Mouse (Mus musculus) midbrain, embryonic 13.5 days (tissue): Measurements from ENCODE around the gene Dop1b. TPM values are rescaled to one million over a fixed set of nuclear protein-coding genes. Genes with fewer than 3 reads are reported as not detected.
"Not testable (repeated sequence)": the region's sequence is repeated elsewhere in the genome, so short reads cannot be mapped to it uniquely, and the experiment has no call there.

Experiments used
- ATAC-seq: fragments of 200-750 bp; cut with Nextera tagmentation; 2 replicates; pipeline ENCODE4 v1.8.0; 2017; ENCODE audit warnings: mild to moderate bottlenecking, moderate TSS enrichment, moderate library complexity
- H3K27ac ChIP-seq: fragments of 300-500 bp; sonication (generic); 2 replicates; pipeline ENCODE4 v1.5.1; 2015; ENCODE audit warnings: inconsistent platforms, mild to moderate bottlenecking, moderate library complexity
- H3K27me3 ChIP-seq: fragments of 300-500 bp; sonication (generic); 2 replicates; pipeline ENCODE4 v1.6.1; 2015; ENCODE audit warnings: mild to moderate bottlenecking, inconsistent platforms
- H3K36me3 ChIP-seq: fragments of 300-500 bp; sonication (generic); 2 replicates; pipeline ENCODE4 v1.6.1; 2015; ENCODE audit warnings: mild to moderate bottlenecking, inconsistent platforms
- H3K4me1 ChIP-seq: fragments of 300-500 bp; sonication (generic); replicated peaks from 2 replicates; pipeline ENCODE4 v1.6.1; 2015; ENCODE audit warnings: inconsistent platforms
- H3K4me2 ChIP-seq: fragments of 300-500 bp; sonication (generic); replicated peaks from 2 replicates; pipeline ENCODE4 v1.6.1; 2015; ENCODE audit warnings: moderate library complexity, mild to moderate bottlenecking, inconsistent platforms
- H3K4me3 ChIP-seq: fragments of 300-500 bp; sonication (generic); replicated peaks from 2 replicates; pipeline ENCODE4 v1.5.1; 2015; ENCODE audit warnings: mild to moderate bottlenecking, inconsistent platforms
- H3K9ac ChIP-seq: fragments of 300-500 bp; sonication (generic); replicated peaks from 2 replicates; pipeline ENCODE4 v1.6.1; 2015; ENCODE audit warnings: mild to moderate bottlenecking, inconsistent platforms
- H3K9me3 ChIP-seq: fragments of 300-500 bp; sonication (generic); 2 replicates; pipeline ENCODE4 v1.6.1; 2016; ENCODE audit warnings: mild to moderate bottlenecking, inconsistent platforms
- WGBS: fragments of 180-500 bp; shearing (Covaris S2); methylation state at CpG from one replicate; pipeline ENCODE4 v1.1.7; 2015; 5-methylcytosine and 5-hydroxymethylcytosine counted together
- polyA plus RNA-seq: library from polyadenylated mRNA; unstranded; fragments of >200 nt; fragmentation: Nextera tagmentation; extraction: Ambion mirVana; gene quantifications from 2 replicates; pipeline ENCODE4 v1.2.1, GENCODE M21; 2015

The Dop1b gene
- 29.6 and 32.4 TPM in 2 replicates for polyA plus RNA-seq

DNA sequence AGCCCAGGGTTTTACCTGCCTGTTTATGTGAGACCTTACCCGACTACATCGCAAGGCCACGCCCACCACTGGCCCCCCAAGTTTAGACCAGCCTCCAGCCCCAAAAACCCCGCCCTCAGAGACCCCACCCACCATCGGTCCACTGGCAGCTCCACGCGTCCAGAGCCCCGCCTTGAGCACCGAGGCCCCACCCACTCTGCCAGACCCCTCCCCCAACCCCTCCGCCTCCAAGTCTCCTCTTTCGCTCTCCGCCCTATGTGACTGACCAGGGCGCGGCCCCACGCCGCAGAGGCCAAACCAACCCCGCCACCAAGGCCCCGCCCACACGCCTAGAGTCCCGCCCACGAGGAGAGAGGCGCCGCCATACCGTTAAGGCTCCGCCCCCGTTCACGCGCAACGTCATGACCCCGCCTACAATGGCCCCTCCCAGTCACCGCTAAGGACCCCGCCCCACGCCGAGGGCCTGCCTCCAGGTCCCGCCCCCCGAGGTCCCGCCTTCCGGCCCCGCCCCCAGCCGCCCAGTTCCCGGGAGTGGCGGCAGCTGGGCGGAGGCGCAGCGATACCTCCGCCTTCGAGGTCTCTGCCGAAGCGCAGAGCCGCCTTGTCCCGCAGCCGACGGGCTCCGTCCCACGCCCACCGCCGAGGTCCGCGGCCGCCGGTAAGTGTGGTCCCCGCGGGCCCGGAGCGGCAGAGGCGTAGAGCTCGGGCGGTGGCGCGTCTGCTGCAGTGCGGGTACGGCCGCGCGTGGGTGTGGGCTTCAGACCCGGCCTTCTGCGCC, at the start of gene Dop1b:
Dop1b (plus strand) TSS at position 494 of the 778 bp plus-strand sequence.
- Histone ChIP-seq H3K4me2 (peak within 1 kb of the TSS; percentile 70), H3K36me3 (peaks cover 4% of the 10 kb centered on the region; the same call in 1 of the 2 replicates), H3K27ac (peak within 1 kb of the TSS; percentile 74), H3K27me3 (peaks cover 20% of the 10 kb centered on the region), H3K4me1 (peaks cover 21% of the 10 kb centered on the region), H3K4me3 (peak within 1 kb of the TSS; percentile 67), H3K9ac (peak within 1 kb of the TSS; percentile 89), H3K9me3 (no peaks in the 10 kb centered on the region)
- WGBS: under 1% methylated on average over 66 of the region's 77 CpGs
- peak; percentile 84 for ATAC-seq

DNA sequence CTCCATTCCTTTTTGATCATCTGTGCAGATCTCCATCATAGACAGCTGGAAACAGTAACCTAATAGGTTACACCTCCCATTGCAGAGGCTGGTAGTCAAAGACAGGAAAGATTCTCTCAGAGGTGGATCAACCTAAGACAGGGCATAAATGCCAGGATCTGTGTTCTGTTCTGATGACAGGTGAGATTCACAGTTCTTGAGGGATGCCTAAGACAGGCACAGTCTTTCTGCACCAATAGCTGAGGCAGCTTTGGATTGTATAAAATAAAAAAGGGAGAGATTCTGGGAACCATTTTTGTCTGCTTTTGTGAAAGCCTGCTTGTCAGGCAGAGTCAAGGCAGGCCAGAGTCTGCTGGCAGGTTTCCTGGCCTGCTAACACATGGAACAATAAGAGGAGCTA, 43.7 kb upstream of the Dop1b start:
- H3K4me2 ChIP-seq: no peak overlapping the region
- no peaks in the 10 kb centered on the region for H3K27me3 ChIP-seq
- H3K27ac ChIP-seq: no peak overlapping the region
- no peak for ATAC-seq
- peaks cover 10% of the 10 kb centered on the region for H3K9me3 ChIP-seq
- H3K9ac ChIP-seq: no peak overlapping the region
- no peak overlapping the region for H3K4me3 ChIP-seq
- H3K36me3 ChIP-seq: no peaks in the 10 kb centered on the region
- no peaks in the 10 kb centered on the region for H3K4me1 ChIP-seq

- no peaks in the 10 kb centered on the region for H3K4me1 ChIP-seq
- H3K9me3 ChIP-seq: peaks cover 10% of the 10 kb centered on the region
- H3K9ac ChIP-seq: no peak overlapping the region
- no peaks in the 10 kb centered on the region for H3K36me3 ChIP-seq
- ATAC-seq: no peak
- no peak overlapping the region for H3K27ac ChIP-seq
- no peak overlapping the region for H3K4me2 ChIP-seq
- H3K27me3 ChIP-seq: no peaks in the 10 kb centered on the region
- no peak overlapping the region for H3K4me3 ChIP-seq
Measured at GRCm38 (mm10) chr16:93669521-93669920, 42.2 kb upstream of the Dop1b start.

- ATAC-seq, H3K36me3 ChIP-seq, H3K4me3 ChIP-seq, H3K27ac ChIP-seq, H3K4me1 ChIP-seq, H3K4me2 ChIP-seq, H3K27me3 ChIP-seq, H3K9ac ChIP-seq: not testable (repeated sequence)
- 45% methylated on average over 4 of the region's 4 CpGs for WGBS
- H3K9me3 ChIP-seq: peaks cover 10% of the 10 kb centered on the region
Measured at GRCm38 (mm10) chr16:93670466-93670865, 41.2 kb upstream of the Dop1b start.

DNA sequence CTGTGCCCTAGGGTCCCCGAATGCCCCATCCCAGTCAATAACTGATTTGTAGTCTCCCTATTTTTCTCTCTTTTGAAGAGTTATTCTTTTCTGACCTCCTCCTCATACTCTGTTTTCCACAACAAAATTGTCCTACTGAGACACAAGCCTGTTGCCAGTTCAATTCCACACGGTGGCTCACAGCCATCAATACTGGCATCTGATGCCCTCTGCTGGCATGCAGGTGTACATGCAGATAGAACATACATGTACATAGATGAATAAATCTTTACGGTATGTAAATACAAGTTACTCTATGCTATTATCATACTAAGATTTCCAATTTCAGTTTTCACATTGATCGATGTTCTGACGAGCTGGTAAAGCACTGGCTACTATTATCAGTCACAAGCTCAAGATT, 40.6 kb upstream of the Dop1b start:
- no peak overlapping the region for H3K9ac ChIP-seq
- H3K4me1 ChIP-seq: no peaks in the 10 kb centered on the region
- WGBS: 95% methylated on average over 5 of the region's 5 CpGs
- H3K36me3 ChIP-seq: no peaks in the 10 kb centered on the region
- H3K4me3 ChIP-seq: no peak overlapping the region
- no peak overlapping the region for H3K4me2 ChIP-seq
- no peak for ATAC-seq
- H3K9me3 ChIP-seq: peaks cover 10% of the 10 kb centered on the region
- no peak overlapping the region for H3K27ac ChIP-seq
- no peaks in the 10 kb centered on the region for H3K27me3 ChIP-seq

DNA sequence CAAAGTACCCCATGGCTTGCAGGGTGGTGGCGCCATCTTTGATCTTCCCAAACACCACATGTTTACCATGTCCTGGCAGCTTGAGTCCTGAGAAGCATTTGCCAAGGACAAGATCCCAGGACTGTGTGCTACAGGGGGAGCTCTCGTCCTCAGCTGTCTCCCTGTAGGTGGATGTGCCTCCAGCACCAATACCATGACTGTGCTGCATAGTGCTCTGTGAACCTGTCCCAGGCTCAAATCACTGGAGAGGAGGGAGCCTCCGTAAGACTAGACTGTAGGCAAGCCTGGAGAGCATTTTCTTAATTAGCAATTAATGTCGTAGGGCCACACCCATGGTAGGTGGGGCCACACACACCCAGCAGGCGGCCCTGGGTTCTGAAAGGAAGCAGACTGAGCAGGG, 35.3 kb upstream of the Dop1b start:
- 84% methylated on average over 5 of the region's 5 CpGs for WGBS

DNA sequence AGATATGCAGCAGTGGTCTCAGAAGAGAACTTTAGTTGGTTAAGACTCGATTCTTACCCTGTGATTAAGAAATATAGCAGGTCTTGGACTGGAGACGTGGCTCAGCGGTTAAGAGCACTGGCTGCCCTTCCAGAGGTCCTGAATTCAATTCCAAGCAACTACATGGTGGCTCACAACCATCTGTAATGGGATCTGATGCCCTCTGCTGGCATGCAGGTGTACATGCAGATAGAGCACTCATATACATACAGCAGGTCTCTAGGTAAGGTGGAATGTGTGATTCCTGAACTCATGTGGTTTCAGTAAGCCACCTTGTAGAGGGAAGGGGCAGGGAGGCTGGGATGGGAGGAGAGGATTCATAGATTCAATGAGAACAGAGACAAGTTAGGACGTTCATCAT, 33.5 kb upstream of the Dop1b start:
- H3K4me3 ChIP-seq: no peak overlapping the region
- peaks cover 8% of the 10 kb centered on the region for H3K4me1 ChIP-seq
- H3K27me3 ChIP-seq: peaks cover 30% of the 10 kb centered on the region
- H3K4me2 ChIP-seq: no peak overlapping the region
- WGBS: 89% methylated on average over 4 of the region's 4 CpGs
- H3K36me3 ChIP-seq: no peaks in the 10 kb centered on the region
- ATAC-seq: no peak
- no peak overlapping the region for H3K27ac ChIP-seq
- no peaks in the 10 kb centered on the region for H3K9me3 ChIP-seq
- H3K9ac ChIP-seq: no peak overlapping the region

More for the DNA sequence above, 35.3 kb upstream of the Dop1b start:
- Histone ChIP-seq H3K4me2 (no peak overlapping the region), H3K27me3 (peaks cover 12% of the 10 kb centered on the region), H3K27ac (no peak overlapping the region), H3K9me3 (no peaks in the 10 kb centered on the region), H3K9ac (no peak overlapping the region), H3K36me3 (no peaks in the 10 kb centered on the region), H3K4me1 (no peaks in the 10 kb centered on the region), H3K4me3 (no peak overlapping the region)
- no peak for ATAC-seq

GRCm38 (mm10) chr16:93679165-93679564, 32.5 kb upstream of the Dop1b start:
- H3K27ac ChIP-seq: no peak overlapping the region
- peaks cover 15% of the 10 kb centered on the region for H3K4me1 ChIP-seq
- H3K27me3 ChIP-seq: peaks cover 40% of the 10 kb centered on the region
- H3K4me2 ChIP-seq: no peak overlapping the region
- no peaks in the 10 kb centered on the region for H3K9me3 ChIP-seq
- H3K9ac ChIP-seq: no peak overlapping the region
- WGBS: 49% methylated on average over 9 of the region's 9 CpGs
- no peaks in the 10 kb centered on the region for H3K36me3 ChIP-seq
- ATAC-seq: no peak
- H3K4me3 ChIP-seq: no peak overlapping the region

GRCm38 (mm10) chr16:93682156-93682688, 29.5 kb upstream of the Dop1b start:
- Histone ChIP-seq H3K4me3 (peak overlapping the region; percentile 43), H3K4me1 (peaks cover 15% of the 10 kb centered on the region), H3K9ac (no peak overlapping the region), H3K4me2 (peak overlapping the region; percentile 73), H3K27ac (no peak overlapping the region), H3K9me3 (no peaks in the 10 kb centered on the region), H3K27me3 (peaks cover 58% of the 10 kb centered on the region), H3K36me3 (no peaks in the 10 kb centered on the region)
- ATAC-seq: 0 out of 2 replicates have a peak, but pooled peaks have one; percentile 30
- WGBS: 25% methylated on average over 13 of the region's 13 CpGs

DNA sequence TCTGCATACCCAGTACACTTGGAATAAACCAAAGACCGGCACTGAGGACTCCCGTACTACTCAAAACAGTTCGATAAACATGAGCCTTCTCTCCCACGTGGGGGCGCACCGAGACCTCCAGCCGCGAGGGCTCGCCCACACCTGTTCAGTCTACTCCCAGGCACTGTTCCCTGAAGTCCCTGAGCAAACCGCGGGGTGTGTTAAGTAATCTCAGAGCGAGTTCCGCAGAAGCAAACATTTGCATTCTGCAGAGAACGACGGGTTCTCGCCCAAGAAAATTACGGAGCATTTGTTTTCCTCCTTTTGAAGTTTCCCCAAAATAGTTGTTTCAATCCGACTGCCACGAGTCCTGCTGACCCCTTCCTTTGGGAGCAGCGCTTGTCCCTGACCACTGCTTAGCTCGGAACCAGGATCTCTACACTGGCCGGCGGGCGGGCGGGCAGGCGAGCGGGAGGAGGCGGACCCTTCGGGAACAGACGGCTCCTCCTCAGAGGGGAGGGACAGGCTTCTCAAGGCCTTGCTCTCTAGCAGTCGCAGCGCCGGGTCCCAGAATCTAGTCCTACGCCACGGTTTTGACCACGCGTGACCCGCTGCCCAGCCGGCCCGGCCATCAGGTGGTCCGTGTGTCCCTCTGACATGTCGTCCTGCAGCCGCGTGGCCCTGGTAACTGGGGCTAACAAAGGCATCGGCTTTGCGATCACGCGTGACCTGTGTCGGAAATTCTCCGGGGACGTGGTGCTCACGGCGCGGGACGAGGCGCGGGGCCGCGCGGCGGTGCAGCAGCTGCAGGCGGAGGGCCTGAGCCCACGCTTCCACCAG, 28.8 kb upstream of the Dop1b start, which contains the start of gene Cbr3:
Cbr3 (plus strand) TSS at position 527 of the 819 bp plus-strand sequence.
- Histone ChIP-seq H3K4me1 (peaks cover 15% of the 10 kb centered on the region), H3K27me3 (peaks cover 58% of the 10 kb centered on the region), H3K27ac (no peak within 1 kb of the TSS), H3K4me3 (peak within 1 kb of the TSS; percentile 43), H3K9me3 (no peaks in the 10 kb centered on the region), H3K36me3 (no peaks in the 10 kb centered on the region), H3K9ac (peak within 1 kb of the TSS; percentile 58; the same call in 1 of the 2 replicates), H3K4me2 (peak within 1 kb of the TSS; percentile 73)
- ATAC-seq: peak; percentile 73
- 1% methylated on average over 63 of the region's 63 CpGs for WGBS

- WGBS: 1% methylated on average over 53 of the region's 53 CpGs
- peak overlapping the region; percentile 58; the same call in 1 of the 2 replicates for H3K9ac ChIP-seq
- H3K36me3 ChIP-seq: no peaks in the 10 kb centered on the region
- H3K4me2 ChIP-seq: peak overlapping the region; percentile 73
- peak overlapping the region; percentile 43 for H3K4me3 ChIP-seq
- peaks cover 58% of the 10 kb centered on the region for H3K27me3 ChIP-seq
- no peak overlapping the region for H3K27ac ChIP-seq
- peaks cover 15% of the 10 kb centered on the region for H3K4me1 ChIP-seq
- peak; percentile 55 for ATAC-seq
- no peaks in the 10 kb centered on the region for H3K9me3 ChIP-seq
Measured at GRCm38 (mm10) chr16:93683508-93684236, 28.0 kb upstream of the Dop1b start.
